Mouse (Mus musculus) megakaryocyte, embryonic 14.5 days (primary cell): ENCODE results near the gene Bsg.

ENCODE experiments used
- FLI1 ChIP-seq: IDR thresholded peaks from 2 replicates; pipeline ENCODE4 v1.6.1; 2012; ENCODE audit warnings: low read length, inconsistent platforms, mixed read lengths
- GATA1 ChIP-seq: IDR thresholded peaks from 3 replicates; pipeline ENCODE4 v1.6.1; 2012; ENCODE audit warnings: mixed read lengths, low read length, inconsistent platforms, borderline replicate concordance

DNA sequence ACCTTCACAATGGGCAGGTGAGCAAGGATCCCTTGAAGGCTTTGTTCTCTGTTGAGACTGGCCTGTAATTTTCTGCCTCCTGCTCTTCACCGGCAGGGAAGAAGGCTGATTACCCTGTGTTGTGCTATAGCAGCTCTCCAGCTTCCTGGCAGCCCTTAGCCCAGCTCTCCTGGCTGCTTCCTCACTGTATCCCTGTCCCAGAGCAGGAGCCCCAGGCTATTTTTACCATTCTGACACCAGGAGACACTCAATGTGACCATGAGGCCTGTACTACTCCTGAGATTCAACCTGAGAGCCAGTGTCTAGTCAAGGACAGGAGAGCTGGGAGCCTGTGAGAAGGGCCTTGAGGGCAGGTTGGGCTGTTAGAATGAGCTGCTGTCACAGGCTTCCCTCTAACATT is 17.6 kb upstream of the Bsg start:
- no peak for TF ChIP-seq GATA1
- TF ChIP-seq FLI1: no peak
